Mouse (Mus musculus) CH12.LX (cell line): Measurements from ENCODE around the gene Sost. TPM values are rescaled to one million over a fixed set of nuclear protein-coding genes. Genes with fewer than 3 reads are reported as not detected.

Experiments
- DNase-seq: peaks from one replicate; pipeline ENCODE4 v3.0.0-alpha.2; 2013; ENCODE audit errors: extremely low read depth
- H3K27ac ChIP-seq: 2 replicates; pipeline ENCODE4 v1.5.1; 2012; ENCODE audit warnings: low read depth, mild to moderate bottlenecking, control low read depth, moderate library complexity; ENCODE audit not compliant: insufficient read depth
- H3K27me3 ChIP-seq: replicated peaks from 2 replicates; pipeline ENCODE3; 2012; ENCODE audit warnings: inconsistent platforms
- H3K36me3 ChIP-seq, 2 experiments: replicated peaks in 1 of 2; 2 replicates each; pipeline versions ENCODE3 to v1.6.1; 2012; ENCODE audit warnings: inconsistent platforms in 1 of 2, low read length in 1 of 2, mild to moderate bottlenecking in 1 of 2, mixed read lengths in 1 of 2, moderate library complexity in 1 of 2; ENCODE audit not compliant: control insufficient read depth in 1 of 2, insufficient read depth in 1 of 2
- H3K4me1 ChIP-seq, 2 experiments: 2 replicates each; pipeline ENCODE4 v1.6.1; 2012; ENCODE audit warnings: inconsistent platforms in 1 of 2, moderate library complexity in 1 of 2; ENCODE audit not compliant: insufficient read depth in 2 of 2, control insufficient read depth in 1 of 2
- H3K4me2 ChIP-seq: 2 replicates; pipeline ENCODE4 v1.6.1; 2012; ENCODE audit warnings: low read depth, mild to moderate bottlenecking, control low read depth; ENCODE audit not compliant: poor library complexity, insufficient read depth, severe bottlenecking
- H3K4me3 ChIP-seq, 3 experiments: fragments of 150-350 bp in 1 of 3; sonication (generic) in 1 of 3; replicated peaks in 1 of 3; 2 replicates each; pipeline versions ENCODE3 to v1.5.1; 2011 to 2012; ENCODE audit warnings: low read depth in 2 of 3, low read length in 2 of 3, mild to moderate bottlenecking in 2 of 3, moderate library complexity in 2 of 3, control low read depth in 1 of 3, improper control_type of control experiment in 1 of 3, inconsistent platforms in 1 of 3, mixed read lengths in 1 of 3; ENCODE audit not compliant: poor library complexity in 1 of 3
- H3K79me2 ChIP-seq: replicated peaks from 2 replicates; pipeline ENCODE4 v1.6.1; 2012; ENCODE audit warnings: mild to moderate bottlenecking, moderate library complexity; ENCODE audit not compliant: control insufficient read depth, poor library complexity, insufficient read depth, severe bottlenecking; ENCODE audit errors: extremely low read depth
- H3K9ac ChIP-seq: 2 replicates; pipeline ENCODE4 v1.6.1; 2012; ENCODE audit warnings: low read depth, mild to moderate bottlenecking, control low read depth, moderate library complexity; ENCODE audit not compliant: insufficient read depth
- H3K9me3 ChIP-seq: replicated peaks from 2 replicates; pipeline ENCODE3; 2012; ENCODE audit warnings: low read length, inconsistent platforms, mixed read lengths
- BHLHE40 ChIP-seq: IDR thresholded peaks from 2 replicates; pipeline ENCODE4 v1.6.1; 2011; ENCODE audit warnings: mild to moderate bottlenecking, low read depth, low read length, improper control_type of control experiment
- CHD1 ChIP-seq: IDR thresholded peaks from 2 replicates; pipeline ENCODE4 v1.6.1; 2012; ENCODE audit warnings: low read depth, low read length, improper control_type of control experiment, inconsistent platforms
- CHD2 ChIP-seq: IDR thresholded peaks from 2 replicates; pipeline ENCODE4 v1.6.1; 2011; ENCODE audit warnings: low read length, improper control_type of control experiment
- ELF1 ChIP-seq: IDR thresholded peaks from 2 replicates; pipeline ENCODE4 v1.6.1; 2014; ENCODE audit warnings: low read depth, mild to moderate bottlenecking, inconsistent platforms, low read length, improper control_type of control experiment
- ETS1 ChIP-seq: conservative IDR thresholded peaks from 2 replicates; pipeline ENCODE4 v1.6.1; 2012; ENCODE audit warnings: low read depth, mild to moderate bottlenecking, inconsistent platforms, low read length, improper control_type of control experiment, moderate library complexity
- HCFC1 ChIP-seq: IDR thresholded peaks from 2 replicates; pipeline ENCODE4 v1.6.1; 2012; ENCODE audit warnings: low read depth, mild to moderate bottlenecking, inconsistent platforms, low read length, improper control_type of control experiment
- JUND ChIP-seq: conservative IDR thresholded peaks from 2 replicates; pipeline ENCODE4 v1.6.1; 2011; ENCODE audit warnings: low read depth, low read length, improper control_type of control experiment
- MAZ ChIP-seq: IDR thresholded peaks from 2 replicates; pipeline ENCODE4 v1.6.1; 2012; ENCODE audit warnings: low read depth, mild to moderate bottlenecking, inconsistent platforms, low read length, improper control_type of control experiment, moderate library complexity
- MEF2A ChIP-seq: IDR thresholded peaks from 2 replicates; pipeline ENCODE4 v1.6.1; 2014; ENCODE audit warnings: low read depth, mild to moderate bottlenecking, inconsistent platforms, low read length, improper control_type of control experiment, borderline replicate concordance
- MYC ChIP-seq: IDR thresholded peaks from 2 replicates; pipeline ENCODE4 v1.6.1; 2011; ENCODE audit warnings: low read depth, mild to moderate bottlenecking, improper control_type of control experiment, low read length
- PAX5 ChIP-seq: IDR thresholded peaks from 2 replicates; pipeline ENCODE4 v1.6.1; 2012; ENCODE audit warnings: low read length, inconsistent platforms, mixed read lengths
- POLR2A ChIP-seq: IDR thresholded peaks from 2 replicates; pipeline ENCODE4 v1.6.1; 2011; ENCODE audit warnings: low read depth, mild to moderate bottlenecking, improper control_type of control experiment, low read length
- RAD21 ChIP-seq: IDR thresholded peaks from 2 replicates; pipeline ENCODE4 v1.6.1; 2011; ENCODE audit warnings: low read depth, mild to moderate bottlenecking, low read length, improper control_type of control experiment, moderate library complexity
- RCOR1 ChIP-seq: conservative IDR thresholded peaks from 2 replicates; pipeline ENCODE4 v1.6.1; 2012; ENCODE audit warnings: low read depth, mild to moderate bottlenecking, inconsistent platforms, low read length, improper control_type of control experiment
- SIN3A ChIP-seq: IDR thresholded peaks from 2 replicates; pipeline ENCODE4 v1.6.1; 2012; ENCODE audit warnings: low read length, improper control_type of control experiment, inconsistent platforms
- TBP ChIP-seq: conservative IDR thresholded peaks from 2 replicates; pipeline ENCODE4 v1.6.1; 2011; ENCODE audit warnings: low read depth, low read length, improper control_type of control experiment
- TCF12 ChIP-seq: IDR thresholded peaks from 2 replicates; pipeline ENCODE4 v1.6.1; 2014; ENCODE audit warnings: low read depth, mild to moderate bottlenecking, inconsistent platforms, low read length, improper control_type of control experiment
- USF2 ChIP-seq: conservative IDR thresholded peaks from 2 replicates; pipeline ENCODE4 v1.6.1; 2011; ENCODE audit warnings: low read depth, low read length, improper control_type of control experiment
- ZC3H11A ChIP-seq: IDR thresholded peaks from 2 replicates; pipeline ENCODE4 v1.6.1; 2012; ENCODE audit warnings: low read depth, mild to moderate bottlenecking, inconsistent platforms, low read length, improper control_type of control experiment
- ZMIZ1 ChIP-seq: IDR thresholded peaks from 2 replicates; pipeline ENCODE4 v1.6.1; 2012; ENCODE audit warnings: low read depth, mild to moderate bottlenecking, inconsistent platforms, low read length, improper control_type of control experiment
- dilution Hi-C: fragments of 300-500 bp; cut with MboI; formaldehyde crosslinking; loops from 2 replicates; pipeline ENCODE4 v1.14.3; 2020; ENCODE audit warnings: low sequenced_read_pairs; ENCODE audit not compliant: extremely low pct_unique_long_range_greater_than_20kb, extremely low pct_ligation_motif_present
- in situ Hi-C: fragments of 300-500 bp; cut with MboI; formaldehyde crosslinking; loops from 3 replicates; pipeline ENCODE4 v1.14.3; 2019; ENCODE audit warnings: low sequenced_read_pairs, low pct_ligation_motif_present, low pct_unique_long_range_greater_than_20kb, mixed read lengths
- polyA plus RNA-seq: library from polyadenylated mRNA; unstranded; fragments of >175 nt; gene quantifications from 2 replicates; pipeline ENCODE4 v1.2.1, GENCODE M21; 2012; ENCODE audit warnings: low read depth; ENCODE audit not compliant: insufficient read length
- total RNA-seq, 2 experiments: library from RNA; depleted of rRNA; stranded (reverse); fragments of 300-350 nt in 1 of 2; fragments of >200 nt in 1 of 2; gene quantifications; 2 replicates each; pipeline ENCODE4 v1.2.3; 2012 to 2014

Gene Sost
- total and polyA plus RNA-seq, 3 experiments = not detected

DNA sequence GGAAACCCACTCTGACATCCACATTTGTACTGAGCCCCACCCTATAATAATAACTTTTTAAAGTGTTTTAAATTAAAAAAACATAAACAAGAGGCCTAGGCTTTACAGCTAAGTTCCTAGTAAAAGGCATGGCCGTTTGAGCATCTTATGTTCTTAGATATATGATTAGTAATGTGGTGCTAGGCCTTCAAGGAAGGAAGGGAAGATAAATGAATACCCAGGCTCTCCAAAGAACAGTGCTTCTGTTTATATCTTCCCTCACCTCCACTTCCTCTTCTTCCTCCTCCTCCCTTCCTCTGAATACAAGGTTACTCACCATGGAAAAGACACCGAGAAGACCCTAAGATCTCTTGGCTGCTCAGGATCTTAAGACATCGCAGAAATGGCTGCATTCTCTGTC is 25.0 kb upstream of the Sost start:
- DNase-seq = no peak
- no peaks in the 10 kb centered on the region for H3K79me2 ChIP-seq
- no peak overlapping the region for H3K9ac ChIP-seq
- dilution Hi-C loops (no loop called here), in situ Hi-C loops (no loop called here)
- H3K4me1 ChIP-seq = no peaks in the 10 kb centered on the region
- H3K36me3 ChIP-seq = no peaks in the 10 kb centered on the region
- no peak overlapping the region for H3K4me3 ChIP-seq
- H3K9me3 ChIP-seq = no peaks in the 10 kb centered on the region
- H3K27me3 ChIP-seq = peaks cover 89% of the 10 kb centered on the region
- no peak overlapping the region for H3K27ac ChIP-seq
- H3K4me2 ChIP-seq = no peak overlapping the region
- TF ChIP-seq RAD21 = no peak
- TF ChIP-seq RCOR1 = no peak
- TF ChIP-seq MAZ = no peak
- TF ChIP-seq POLR2A = no peak
- TF ChIP-seq USF2 = no peak
- no peak for TF ChIP-seq CHD1
- no peak for TF ChIP-seq ETS1

GRCm38 (mm10) chr11:101990244-101990643 is 23.4 kb upstream of the Sost start:
- no peaks in the 10 kb centered on the region for H3K79me2 ChIP-seq
- TF ChIP-seq JUND = no peak
- no peak for TF ChIP-seq MYC
- TF ChIP-seq TBP = no peak
- no peak for TF ChIP-seq HCFC1
- no peak for TF ChIP-seq RAD21
- no peak for TF ChIP-seq SIN3A
- TF ChIP-seq RCOR1 = no peak
- no peak for TF ChIP-seq CHD2
- TF ChIP-seq ELF1 = no peak
- no peak for TF ChIP-seq PAX5
- TF ChIP-seq MAZ = no peak
- no peak for TF ChIP-seq BHLHE40
- no peak for TF ChIP-seq MEF2A
- no peak for TF ChIP-seq ETS1
- no peak for TF ChIP-seq ZMIZ1
- no peak for TF ChIP-seq ZC3H11A
- no peak for TF ChIP-seq TCF12
- no peak overlapping the region for H3K4me3 ChIP-seq
- dilution Hi-C loops = no loop called here
- no peak overlapping the region for H3K27ac ChIP-seq
- no peaks in the 10 kb centered on the region for H3K36me3 ChIP-seq
- in situ Hi-C loops = no loop called here
- H3K27me3 ChIP-seq = peaks cover 83% of the 10 kb centered on the region
- DNase-seq = no peak
- H3K9ac ChIP-seq = no peak overlapping the region
- H3K9me3 ChIP-seq = no peaks in the 10 kb centered on the region
- H3K4me1 ChIP-seq = peaks cover 0 to 3% of the 10 kb centered on the region in 2 experiments; a peak in 2 of 4 replicates
- no peak overlapping the region for H3K4me2 ChIP-seq
